Mouse (Mus musculus) c-Kit-positive CD71-positive TER-119-positive erythroid progenitor cells, embryonic 14.5 days (primary cell): ENCODE measurements around the gene Tent4a.
A peak's percentile ranks its signal among the peaks of the same experiment; 100 is the strongest.

Source experiments
- DNase-seq: peaks from one replicate; pipeline ENCODE4 v3.0.0-alpha.2; 2013; ENCODE audit warnings: low spot score

Tent4a gene

DNA sequence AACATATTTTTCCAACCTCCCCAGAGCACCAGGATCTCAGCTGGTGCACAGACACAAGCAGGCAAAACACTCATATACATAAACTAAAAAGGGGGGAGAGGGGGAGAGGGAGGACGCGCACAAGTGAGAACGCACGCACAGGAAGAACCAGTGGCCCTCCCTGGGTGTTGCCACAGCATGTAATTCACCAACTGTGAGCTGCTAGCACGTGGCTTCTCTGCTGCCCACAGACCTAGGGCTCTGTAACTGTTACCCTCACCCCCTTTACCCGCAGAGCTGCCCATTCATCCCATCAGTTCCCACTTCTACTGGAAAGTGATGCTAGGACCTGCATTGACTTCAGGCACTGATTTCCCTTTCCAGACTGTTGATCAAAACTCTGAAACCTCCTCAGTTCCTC, 15.3 kb downstream of the Tent4a start:
- no peak for DNase-seq

DNA sequence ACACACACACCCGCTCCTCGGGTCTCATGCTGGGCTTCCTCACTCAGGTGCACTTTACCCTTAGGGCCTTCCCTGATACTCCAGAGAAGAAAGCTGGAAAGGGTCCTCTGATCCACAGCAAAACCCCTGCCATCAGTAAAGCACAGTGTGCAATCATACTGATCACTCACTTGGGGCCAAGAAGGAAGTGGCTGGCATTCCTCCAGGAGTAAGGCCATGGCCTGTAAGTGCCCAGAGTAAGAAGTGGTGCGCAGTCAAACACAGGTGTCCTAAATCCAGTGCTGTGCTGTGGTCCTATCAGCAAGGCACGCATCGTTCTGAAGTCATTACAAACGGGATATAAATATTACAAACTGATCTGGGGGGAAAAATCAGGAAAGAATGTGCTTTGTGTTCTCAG, 17.0 kb downstream of the Tent4a start:
- no peak for DNase-seq

- DNase-seq = no peak
These were observed 19.3 kb downstream of the Tent4a start for GRCm38 (mm10) chr13:69515091-69515490.

- DNase-seq = no peak
These were observed 24.8 kb downstream of the Tent4a start for GRCm38 (mm10) chr13:69509391-69510244.

DNA sequence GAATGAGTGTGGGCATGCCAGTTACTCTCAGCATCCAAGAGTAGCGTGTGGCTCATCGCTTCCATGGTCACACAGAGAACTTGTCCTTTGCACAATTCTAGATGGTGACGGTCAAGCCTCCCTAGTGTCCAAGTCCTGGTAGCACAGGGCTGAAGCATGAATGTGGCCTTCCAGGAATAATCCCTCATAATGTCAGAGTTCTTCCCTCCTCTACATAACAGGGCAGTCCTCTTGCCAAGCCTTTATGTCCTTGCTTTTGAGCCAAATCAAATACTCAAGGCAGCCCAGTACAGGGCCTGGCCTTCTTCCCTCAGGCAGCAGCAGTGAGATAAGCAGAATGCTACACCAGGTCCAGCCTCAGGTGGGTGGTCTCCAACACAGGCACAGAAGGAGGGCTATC, 26.8 kb downstream of the Tent4a start:
- no peak for DNase-seq

DNA sequence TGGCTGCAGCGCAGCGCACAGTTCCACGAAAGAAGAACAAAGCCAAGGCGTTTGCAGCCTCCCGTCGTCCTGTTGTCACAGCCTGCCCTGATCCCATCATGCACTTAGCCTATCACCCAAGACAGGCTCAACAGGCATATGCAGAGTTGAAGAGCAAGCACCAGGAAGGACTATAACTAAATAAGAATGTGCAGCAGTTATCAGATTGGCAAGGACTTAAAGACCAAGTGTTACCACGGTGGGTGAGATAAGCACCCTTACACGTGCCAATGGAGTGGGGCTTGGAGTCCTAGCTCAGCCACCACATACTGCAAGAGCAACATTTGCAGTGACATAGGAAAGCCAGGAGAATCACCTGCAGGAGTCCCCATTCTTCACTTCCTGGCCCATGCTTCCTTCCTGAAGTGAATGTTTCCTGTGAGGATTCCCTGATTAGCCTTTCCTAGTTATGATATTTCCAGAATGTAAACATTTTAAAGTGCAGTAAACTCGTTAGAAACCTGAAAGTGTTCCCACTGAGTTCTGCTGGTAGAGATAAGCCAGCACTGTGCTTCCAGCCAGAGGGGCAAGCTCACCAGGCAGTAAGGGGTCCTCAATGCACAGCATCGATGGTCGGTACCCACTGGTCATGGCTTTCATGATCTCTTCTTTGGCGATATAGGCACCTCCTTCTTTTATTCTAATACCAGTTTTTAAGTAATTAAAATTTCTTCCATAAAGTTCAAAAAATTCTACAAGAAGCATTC, 27.9 kb downstream of the Tent4a start:
- peak; percentile 19 for DNase-seq

DNA sequence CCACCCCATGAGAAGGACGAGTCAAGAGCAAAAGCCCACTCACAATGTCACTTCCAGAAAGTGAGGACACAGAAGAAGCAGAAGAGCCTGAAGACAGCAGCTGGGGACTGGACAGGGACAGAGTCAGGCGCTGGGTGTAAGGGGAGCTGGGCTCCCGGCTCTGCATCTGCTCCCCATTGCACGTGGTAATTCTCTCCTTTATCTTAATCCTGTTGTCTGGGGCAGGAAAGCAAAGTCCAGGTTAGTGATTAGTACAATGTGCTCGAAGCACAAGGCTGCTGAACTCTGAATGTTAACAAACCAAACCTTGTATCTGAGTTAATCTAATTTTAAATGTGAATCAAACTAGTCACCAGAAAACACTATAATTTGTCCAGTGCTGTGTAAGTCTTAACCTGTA, 31.6 kb downstream of the Tent4a start:
- DNase-seq = no peak

DNA sequence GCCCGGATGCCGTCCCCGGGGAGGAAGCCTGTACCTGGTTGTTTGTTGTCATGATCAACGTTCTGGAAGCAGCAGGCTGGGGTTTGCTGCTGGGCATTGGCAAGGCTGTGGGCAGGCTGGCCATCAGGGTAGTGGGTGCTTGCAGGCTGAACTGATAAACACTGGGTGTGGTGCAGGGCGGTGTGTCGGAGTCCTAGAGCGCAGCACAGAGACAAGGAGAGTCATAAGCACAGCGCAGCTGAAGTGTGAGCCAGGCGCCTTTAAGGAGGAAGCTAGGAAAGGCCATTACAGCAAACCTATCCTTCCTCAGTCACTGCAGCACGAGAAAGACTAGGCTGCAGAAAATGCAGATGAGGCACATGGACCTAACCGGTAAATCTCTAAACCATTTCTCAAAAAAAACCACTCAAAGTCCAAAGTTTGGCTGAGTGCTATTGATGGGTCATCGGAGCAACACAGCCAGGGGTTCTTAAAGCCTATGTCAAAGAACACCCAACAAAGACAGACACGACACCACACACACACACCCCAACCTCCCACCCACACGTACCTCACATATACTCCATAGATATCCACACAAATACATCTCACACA, 32.2 kb downstream of the Tent4a start:
- DNase-seq = peak; percentile 28

DNA sequence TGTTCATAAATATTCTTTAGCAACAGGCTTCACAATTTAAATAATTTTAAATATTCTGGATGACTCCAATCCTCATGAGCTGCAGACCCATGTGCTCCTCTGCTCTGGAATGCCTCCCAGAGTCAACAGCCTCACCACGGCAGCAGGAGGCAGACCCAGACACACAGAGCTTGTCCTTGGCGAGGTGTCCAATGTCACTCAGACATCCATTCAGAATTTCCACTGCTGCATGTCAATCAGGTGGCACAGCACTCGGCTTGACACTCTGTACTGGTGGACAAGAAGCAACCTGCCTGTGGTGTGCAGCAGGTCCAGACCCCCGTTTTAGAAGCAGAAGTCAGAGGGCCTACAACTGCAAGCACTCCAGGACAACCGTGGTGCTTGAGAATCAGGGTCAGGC, 36.1 kb downstream of the Tent4a start:
- no peak for DNase-seq

- DNase-seq = peak; percentile 71
These were observed 41.4 kb downstream of the Tent4a start for GRCm38 (mm10) chr13:69492876-69493463.

GRCm38 (mm10) chr13:69489777-69490176, 44.6 kb downstream of the Tent4a start:
- DNase-seq = no peak

- DNase-seq = no peak
These were observed 45.7 kb downstream of the Tent4a start for GRCm38 (mm10) chr13:69488565-69489255.

- no peak for DNase-seq
These were observed 46.7 kb downstream of the Tent4a start for GRCm38 (mm10) chr13:69487611-69488275.

DNA sequence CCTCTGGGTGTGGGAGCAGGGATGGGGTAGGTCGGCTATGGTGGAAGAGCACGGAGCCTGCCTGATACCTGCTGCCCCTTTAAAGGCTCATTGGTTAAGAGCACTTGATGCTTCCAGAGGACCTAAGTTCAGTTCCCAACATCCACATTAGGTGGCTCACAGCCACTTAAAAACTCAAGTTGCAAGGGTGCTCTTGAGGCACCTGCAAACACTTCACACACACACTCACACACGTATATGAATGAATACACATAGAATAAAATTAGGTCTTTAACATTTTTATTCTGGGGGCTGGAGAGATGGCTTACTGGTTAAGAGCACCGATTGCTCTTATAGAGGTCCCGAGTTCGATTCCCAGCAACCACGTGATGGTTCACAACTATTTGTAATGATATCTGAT, 47.3 kb downstream of the Tent4a start:
- no peak for DNase-seq

DNA sequence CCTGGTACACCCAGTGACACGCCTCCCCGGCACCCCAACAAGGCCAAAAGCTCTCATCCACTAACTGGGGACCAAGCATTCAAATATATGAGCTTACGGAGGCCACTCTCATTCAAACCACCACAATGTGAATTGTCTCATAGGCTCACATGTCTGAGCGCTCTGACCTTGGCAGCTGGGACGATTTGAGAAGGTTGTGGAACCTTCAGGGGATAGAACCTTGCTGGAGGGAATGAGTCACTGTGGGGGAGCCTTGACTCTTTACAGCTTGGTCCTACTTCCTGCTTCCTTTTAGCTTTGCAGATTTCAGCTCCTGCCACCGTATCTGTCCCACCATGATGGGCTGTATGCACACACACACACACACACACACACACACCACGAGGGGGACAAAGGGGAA, 48.6 kb downstream of the Tent4a start:
- DNase-seq = no peak

GRCm38 (mm10) chr13:69485326-69485725, 49.1 kb downstream of the Tent4a start:
- no peak for DNase-seq

GRCm38 (mm10) chr13:69482751-69483150, 51.7 kb downstream of the Tent4a start:
- no peak for DNase-seq

DNA sequence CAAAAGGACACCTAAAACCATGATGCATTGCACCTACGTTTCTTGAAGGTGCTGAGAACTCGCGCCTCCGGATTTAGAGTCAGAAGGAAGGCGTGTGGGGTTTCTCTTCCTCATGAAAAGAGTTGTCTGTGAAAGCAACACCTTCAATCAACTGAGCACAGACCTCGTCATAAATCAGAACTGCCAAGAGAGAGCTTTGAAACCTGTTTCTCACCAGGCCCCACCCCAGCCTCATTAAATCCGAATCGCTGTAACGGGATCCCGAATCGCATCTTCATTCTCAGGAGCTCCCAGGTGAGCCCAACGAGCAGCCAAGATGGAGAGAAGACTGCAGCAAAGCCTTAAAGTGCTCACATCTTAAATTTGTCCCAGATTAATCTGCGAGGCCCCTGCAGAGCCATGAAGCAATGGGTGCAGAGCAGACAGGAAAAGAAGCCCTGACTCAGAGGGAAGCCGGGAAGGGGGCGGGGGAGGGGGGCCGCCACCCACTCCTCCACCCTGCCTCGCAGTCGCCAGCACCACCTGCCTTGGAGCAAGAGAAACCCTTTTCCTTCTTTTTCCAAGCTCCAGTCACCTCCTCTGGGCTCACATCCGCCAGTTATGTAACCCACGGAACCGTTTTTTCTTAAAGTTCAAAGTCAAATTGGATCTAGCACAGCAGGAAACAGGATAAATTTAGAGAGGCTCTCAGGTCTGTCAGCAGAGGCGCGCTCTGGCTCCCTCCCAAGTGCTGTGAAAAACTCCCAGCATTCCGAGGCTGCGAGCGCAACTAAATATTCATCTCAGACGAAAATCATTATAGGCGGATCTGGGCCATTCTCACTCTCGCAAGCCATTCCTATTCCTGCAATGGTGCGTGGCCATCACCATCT, 52.5 kb downstream of the Tent4a start:
- DNase-seq = no peak

- no peak for DNase-seq
These were observed 53.4 kb downstream of the Tent4a start for GRCm38 (mm10) chr13:69481026-69481425.

GRCm38 (mm10) chr13:69479906-69480305, 54.5 kb downstream of the Tent4a start:
- DNase-seq = no peak
